Mouse (Mus musculus): ENCODE measurements around the gene Slc12a7. TPM values are rescaled to one million over a fixed set of nuclear protein-coding genes. Genes with fewer than 3 reads are reported as not detected.

Slc12a7 gene
- polyA plus RNA-seq, 1 experiment from 2014 or later, result 26.1 TPM

- Histone ChIP-seq H3K4me2 (no peak overlapping the region), H3K9ac (no peak overlapping the region)
- ATAC-seq (replicated peaks; ENCODE audit: low FRiP score), result no peak
Measured at GRCm38 (mm10) chr13:73743662-73744061, 10.8 kb downstream of the Slc12a7 start.

GRCm38 (mm10) chr13:73748663-73749440 lies 16.0 kb downstream of the Slc12a7 start:
- 0 out of 2 replicates have a peak, but pooled peaks have one; percentile 16 for ATAC-seq (replicated peaks; ENCODE audit: low FRiP score)
- peak overlapping the region; percentile 71; the same call in 1 of the 2 replicates for H3K27ac ChIP-seq

More at GRCm38 (mm10) chr13:73743662-73744061, 10.8 kb downstream of the Slc12a7 start:
- 69% methylated on average over 3 of the region's 3 CpGs for WGBS
- no peaks in the 10 kb centered on the region for H3K9me3 ChIP-seq (replicated peaks)
- no peaks in the 10 kb centered on the region for H3K36me3 ChIP-seq
- no peaks in the 10 kb centered on the region for H3K27me3 ChIP-seq
- no peak overlapping the region for H3K4me3 ChIP-seq (replicated peaks)
- H3K27ac ChIP-seq, result no peak overlapping the region
- peaks cover under 1% of the 10 kb centered on the region; the same call in 1 of the 2 replicates for H3K4me1 ChIP-seq

GRCm38 (mm10) chr13:73750435-73750834 lies 17.5 kb downstream of the Slc12a7 start:
- Histone ChIP-seq H3K36me3 (no peaks in the 10 kb centered on the region), H3K4me1 (peaks cover 14% of the 10 kb centered on the region), H3K27ac (0 out of 2 replicates have a peak overlapping the region, but pooled peaks have one; percentile 13), H3K27me3 (no peaks in the 10 kb centered on the region), H3K4me3 (replicated peaks) (no peak overlapping the region), H3K9ac (no peak overlapping the region), H3K9me3 (replicated peaks) (no peaks in the 10 kb centered on the region), H3K4me2 (no peak overlapping the region)
- WGBS, result 65% methylated on average over 6 of the region's 6 CpGs
- ATAC-seq (replicated peaks; ENCODE audit: low FRiP score), result no peak

More at GRCm38 (mm10) chr13:73748663-73749440, 16.0 kb downstream of the Slc12a7 start:
- Histone ChIP-seq H3K4me3 (replicated peaks) (no peak overlapping the region), H3K9ac (no peak overlapping the region; the same call in 1 of the 2 replicates), H3K4me1 (peaks cover 14% of the 10 kb centered on the region), H3K27me3 (no peaks in the 10 kb centered on the region), H3K4me2 (no peak overlapping the region), H3K36me3 (no peaks in the 10 kb centered on the region), H3K9me3 (replicated peaks) (no peaks in the 10 kb centered on the region)
- WGBS, result 45% methylated on average over 15 of the region's 15 CpGs

- Histone ChIP-seq H3K4me2 (no peak overlapping the region), H3K4me3 (replicated peaks) (no peak overlapping the region), H3K9ac (no peak overlapping the region), H3K4me1 (peaks cover 14% of the 10 kb centered on the region), H3K36me3 (no peaks in the 10 kb centered on the region), H3K9me3 (replicated peaks) (no peaks in the 10 kb centered on the region), H3K27ac (no peak overlapping the region), H3K27me3 (no peaks in the 10 kb centered on the region)
- 87% methylated on average over 3 of the region's 3 CpGs for WGBS
- no peak for ATAC-seq (replicated peaks; ENCODE audit: low FRiP score)
Measured at GRCm38 (mm10) chr13:73751284-73751683, 18.4 kb downstream of the Slc12a7 start.

- ATAC-seq (replicated peaks; ENCODE audit: low FRiP score), result no peak
- Histone ChIP-seq H3K9me3 (replicated peaks) (no peaks in the 10 kb centered on the region), H3K4me2 (no peak overlapping the region), H3K9ac (no peak overlapping the region), H3K36me3 (no peaks in the 10 kb centered on the region), H3K4me1 (no peaks in the 10 kb centered on the region), H3K27me3 (no peaks in the 10 kb centered on the region), H3K27ac (no peak overlapping the region), H3K4me3 (replicated peaks) (no peak overlapping the region)
- 67% methylated on average over 3 of the region's 3 CpGs for WGBS
Measured at GRCm38 (mm10) chr13:73755809-73756208, 22.9 kb downstream of the Slc12a7 start.

GRCm38 (mm10) chr13:73756916-73757315 lies 24.0 kb downstream of the Slc12a7 start:
- H3K9ac ChIP-seq, result no peak overlapping the region
- no peak overlapping the region for H3K4me2 ChIP-seq
- H3K4me3 ChIP-seq (replicated peaks), result no peak overlapping the region
- H3K9me3 ChIP-seq (replicated peaks), result no peaks in the 10 kb centered on the region
- no peaks in the 10 kb centered on the region for H3K27me3 ChIP-seq
- 69% methylated on average over 2 of the region's 2 CpGs for WGBS
- no peak overlapping the region for H3K27ac ChIP-seq
- H3K36me3 ChIP-seq, result no peaks in the 10 kb centered on the region
- no peak for ATAC-seq (replicated peaks; ENCODE audit: low FRiP score)
- H3K4me1 ChIP-seq, result no peaks in the 10 kb centered on the region

- H3K4me1 ChIP-seq, result no peaks in the 10 kb centered on the region
- ATAC-seq (replicated peaks; ENCODE audit: low FRiP score), result no peak
- H3K9me3 ChIP-seq (replicated peaks), result no peaks in the 10 kb centered on the region
- no peak overlapping the region for H3K4me2 ChIP-seq
- no peak overlapping the region for H3K27ac ChIP-seq
- no peaks in the 10 kb centered on the region for H3K36me3 ChIP-seq
- H3K9ac ChIP-seq, result no peak overlapping the region
- H3K4me3 ChIP-seq (replicated peaks), result no peak overlapping the region
- no peaks in the 10 kb centered on the region for H3K27me3 ChIP-seq
Measured at GRCm38 (mm10) chr13:73757362-73757761, 24.5 kb downstream of the Slc12a7 start.

GRCm38 (mm10) chr13:73759596-73759995 lies 26.7 kb downstream of the Slc12a7 start:
- Histone ChIP-seq H3K4me2 (no peak overlapping the region), H3K27me3 (no peaks in the 10 kb centered on the region), H3K4me1 (peaks cover 13% of the 10 kb centered on the region), H3K9ac (no peak overlapping the region), H3K36me3 (no peaks in the 10 kb centered on the region), H3K27ac (no peak overlapping the region), H3K4me3 (replicated peaks) (no peak overlapping the region), H3K9me3 (replicated peaks) (no peaks in the 10 kb centered on the region)
- ATAC-seq (replicated peaks; ENCODE audit: low FRiP score), result no peak
- 89% methylated on average over 3 of the region's 3 CpGs for WGBS

- Histone ChIP-seq H3K4me2 (no peak overlapping the region), H3K9me3 (replicated peaks) (no peaks in the 10 kb centered on the region), H3K4me1 (peaks cover 19% of the 10 kb centered on the region), H3K36me3 (no peaks in the 10 kb centered on the region), H3K4me3 (replicated peaks) (no peak overlapping the region), H3K9ac (no peak overlapping the region), H3K27ac (no peak overlapping the region), H3K27me3 (no peaks in the 10 kb centered on the region)
- no peak for ATAC-seq (replicated peaks; ENCODE audit: low FRiP score)
- WGBS, result 90% methylated on average over 3 of the region's 3 CpGs
Measured at GRCm38 (mm10) chr13:73760126-73760525, 27.2 kb downstream of the Slc12a7 start.

GRCm38 (mm10) chr13:73762938-73763337 lies 30.0 kb downstream of the Slc12a7 start:
- Histone ChIP-seq H3K27ac (peak overlapping the region; percentile 54), H3K36me3 (no peaks in the 10 kb centered on the region), H3K9ac (0 out of 2 replicates have a peak overlapping the region, but pooled peaks have one; percentile 12), H3K4me3 (replicated peaks) (peak overlapping the region; percentile 71), H3K9me3 (replicated peaks) (no peaks in the 10 kb centered on the region), H3K4me1 (peaks cover 45% of the 10 kb centered on the region), H3K4me2 (peak overlapping the region; percentile 92), H3K27me3 (no peaks in the 10 kb centered on the region)
- peak; percentile 20; the same call in 1 of the 2 replicates for ATAC-seq (replicated peaks; ENCODE audit: low FRiP score)
- WGBS, result 39% methylated on average over 6 of the region's 6 CpGs

GRCm38 (mm10) chr13:73763439-73764255 lies 30.8 kb downstream of the Slc12a7 start:
- Histone ChIP-seq H3K9me3 (replicated peaks) (no peaks in the 10 kb centered on the region), H3K4me3 (replicated peaks) (peak overlapping the region; percentile 71), H3K36me3 (no peaks in the 10 kb centered on the region), H3K4me1 (peaks cover 52% of the 10 kb centered on the region), H3K9ac (peak overlapping the region; percentile 72), H3K27ac (peak overlapping the region; percentile 77), H3K4me2 (peak overlapping the region; percentile 92), H3K27me3 (no peaks in the 10 kb centered on the region)
- peak; percentile 94 for ATAC-seq (replicated peaks; ENCODE audit: low FRiP score)
- under 1% methylated on average over 70 of the region's 70 CpGs for WGBS

GRCm38 (mm10) chr13:73764256-73764775 lies 31.4 kb downstream of the Slc12a7 start:
- WGBS, result under 1% methylated on average over 11 of the region's 11 CpGs
- no peaks in the 10 kb centered on the region for H3K36me3 ChIP-seq
- peak overlapping the region; percentile 92 for H3K4me2 ChIP-seq
- H3K27me3 ChIP-seq, result no peaks in the 10 kb centered on the region
- H3K9ac ChIP-seq, result peak overlapping the region; percentile 72
- H3K4me1 ChIP-seq, result peaks cover 58% of the 10 kb centered on the region
- peak; percentile 3; the same call in 1 of the 2 replicates for ATAC-seq (replicated peaks; ENCODE audit: low FRiP score)
- no peaks in the 10 kb centered on the region for H3K9me3 ChIP-seq (replicated peaks)
- H3K27ac ChIP-seq, result peak overlapping the region; percentile 77
- peak overlapping the region; percentile 71 for H3K4me3 ChIP-seq (replicated peaks)
